21 mouse cellular contexts compared by ENCODE assay signal in the genomic region with DNA sequence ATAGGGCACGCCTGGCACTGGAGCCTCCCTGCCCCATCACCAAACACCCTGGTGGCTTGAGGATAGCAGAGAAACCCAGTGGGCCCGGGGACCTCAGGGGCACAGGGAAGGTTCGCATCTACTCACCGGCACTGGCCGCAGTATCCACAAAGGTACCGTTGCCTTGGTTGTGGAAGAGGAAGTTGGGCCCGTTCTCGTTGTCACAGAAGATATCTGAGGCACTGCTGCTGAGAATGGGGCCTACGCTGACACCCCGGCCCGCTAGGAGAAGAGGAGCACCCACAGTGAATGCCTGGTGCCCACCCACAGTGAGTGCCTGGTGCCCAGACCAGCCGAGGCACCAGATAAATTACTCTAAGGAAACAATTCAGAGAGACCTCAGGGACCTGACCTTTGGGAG.
"Had no signal": no experiment of that assay in that cellular context is flagged by ENCODE, and none has a peak within 500 bp of the region (broad histone marks: within the 10 kb centered on the region; RNA-seq: fewer than 3 reads in every experiment).

No protein-coding gene starts in this region.

- ATAC-seq: liver, postnatal 0 days; lung, postnatal 0 days; midbrain, embryonic 16.5 days had no signal

- H3K9me3 ChIP-seq: lung, embryonic 15.5 days; megakaryocyte, embryonic 14.5 days; neural tube, embryonic 13.5 days; neural tube, embryonic 15.5 days; stomach, embryonic 15.5 days had no signal

- H3K27me3 ChIP-seq: lung, embryonic 15.5 days; neural tube, embryonic 13.5 days; neural tube, embryonic 15.5 days; stomach, embryonic 15.5 days had no signal

- DNase-seq: liver, postnatal 0 days; lung, adult 2 months; lung, postnatal 14 days; lung, postnatal 36 days; midbrain, embryonic 14.5 days; retina, postnatal 1 day; right cerebral cortex, adult 18-20 months; right cerebral cortex, postnatal 14 days; thymus, adult 2 months; thymus, postnatal 25 days; thymus, postnatal 4 days had no signal

- H3K27ac ChIP-seq: lung, embryonic 15.5 days; macrophage; neural tube, embryonic 13.5 days; neural tube, embryonic 15.5 days; stomach, embryonic 15.5 days; stomach, postnatal 0 days had no signal

- H3K4me3 ChIP-seq: lung, embryonic 15.5 days; megakaryocyte, embryonic 14.5 days; myocyte; neural tube, embryonic 13.5 days; neural tube, embryonic 15.5 days; stomach, embryonic 15.5 days had no signal

- H3K36me3 ChIP-seq: lung, embryonic 15.5 days; neural tube, embryonic 13.5 days; neural tube, embryonic 15.5 days; stomach, embryonic 15.5 days had no signal

- H3K9ac ChIP-seq: liver, postnatal 0 days; lung, embryonic 15.5 days; neural tube, embryonic 13.5 days; neural tube, embryonic 15.5 days; stomach, embryonic 15.5 days had no signal
